Comparison of ENCODE assay signal across 24 mouse cellular contexts in genomic region chr13:98361161-98361560, GRCm38 (mm10). TPM values are rescaled to one million over a fixed set of nuclear protein-coding genes. Genes with fewer than 3 reads are reported as not detected.
"Had no signal": no experiment of that assay in that cellular context is flagged by ENCODE, and none has a peak within 500 bp of the region (broad histone marks: within the 10 kb centered on the region; RNA-seq: fewer than 3 reads in every experiment).

No protein-coding gene starts in this region.

- H3K4me3 ChIP-seq: lung, embryonic 15.5 days; megakaryocyte, embryonic 14.5 days; midbrain, embryonic 12.5 days; neural tube, embryonic 12.5 days; stomach, embryonic 15.5 days had no signal

- H3K27ac ChIP-seq: lung, embryonic 15.5 days; macrophage; midbrain, embryonic 12.5 days; neural tube, embryonic 12.5 days; stomach, embryonic 15.5 days; stomach, postnatal 0 days had no signal

- H3K36me3 ChIP-seq: lung, embryonic 15.5 days; midbrain, embryonic 12.5 days; neural tube, embryonic 12.5 days; stomach, embryonic 15.5 days had no signal

- ATAC-seq: liver, postnatal 0 days; lung, postnatal 0 days; midbrain, embryonic 16.5 days had no signal

- DNase-seq: liver, postnatal 0 days; lung, adult 2 months; lung, postnatal 14 days; lung, postnatal 36 days; midbrain, embryonic 14.5 days; right cerebral cortex, postnatal 14 days; thymus, adult 2 months; thymus, postnatal 25 days; thymus, postnatal 4 days had no signal

- H3K9ac ChIP-seq: liver, postnatal 0 days; lung, embryonic 15.5 days; midbrain, embryonic 12.5 days; neural tube, embryonic 12.5 days; stomach, embryonic 15.5 days had no signal

- H3K4me2 ChIP-seq: lung, embryonic 15.5 days; midbrain, embryonic 12.5 days; neural tube, embryonic 12.5 days; stomach, embryonic 15.5 days had no signal

- H3K9me3 ChIP-seq: lung, embryonic 15.5 days; midbrain, embryonic 12.5 days; neural tube, embryonic 12.5 days; stomach, embryonic 15.5 days had no signal

RNA-seq across cellular contexts. Expression of gene Foxd1, which starts 7.1 kb away (rescaled TPM):
- total RNA-seq: megakaryocyte progenitor cell, adult 5-6 weeks; monocyte, adult 5-6 weeks; neutrophil, adult 5-6 weeks had no signal
- polyA plus RNA-seq: liver, postnatal 0 days; macrophage; spleen, adult 2 months; stomach, embryonic 15.5 days; stomach, postnatal 0 days; testis, adult 2 months; urinary bladder, adult 2 months had no signal
